ENCODE assay signal across 9 mouse cellular contexts in the genomic region with DNA sequence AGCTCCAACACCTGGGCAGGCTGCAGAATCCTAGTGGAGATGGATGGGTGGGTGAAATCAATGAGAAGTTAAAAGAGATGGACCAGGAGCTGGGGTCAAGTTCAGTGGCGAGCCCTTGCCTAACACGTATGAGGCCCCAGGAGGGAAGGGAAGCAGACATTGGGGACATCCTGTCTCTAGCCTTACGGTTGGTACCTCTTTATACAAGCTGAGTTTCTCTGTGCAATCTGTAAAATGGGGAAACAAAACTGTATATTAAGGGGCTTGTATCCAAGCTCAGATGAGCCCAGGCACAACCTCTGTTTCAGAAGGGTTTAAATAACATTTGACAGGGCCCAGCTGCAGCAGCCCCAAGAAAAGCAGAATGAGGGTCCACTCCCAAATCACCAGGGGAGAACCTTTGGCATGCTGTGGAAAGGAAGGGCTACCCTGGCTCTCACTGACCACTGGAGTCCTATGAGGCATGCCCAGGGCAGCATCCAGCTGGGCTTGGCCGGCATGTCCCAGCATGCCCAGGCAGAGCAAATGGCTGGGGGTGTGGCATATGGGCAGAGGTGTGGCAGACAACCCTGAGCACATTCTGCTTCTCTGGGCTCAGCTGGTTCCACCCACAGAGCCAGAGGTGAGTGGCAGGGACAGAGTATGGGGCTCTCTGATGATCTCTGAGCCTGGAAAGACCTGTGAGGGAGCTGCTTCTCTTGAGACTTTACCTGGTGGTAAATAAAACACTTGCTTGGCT.
DNase-seq lines count a peak whose midpoint lies in the region; ATAC-seq and TF ChIP-seq lines count a peak whose summit lies in the region.
"Had no signal": no experiment of that assay in that cellular context is flagged by ENCODE, and none has a peak within 500 bp of the region (broad histone marks: within the 10 kb centered on the region; RNA-seq: fewer than 3 reads in every experiment).

No protein-coding gene starts in this region.

- in situ Hi-C loops in Patski (cut with MboI; ENCODE audit: low pct_unique_long_range_greater_than_20kb) = no loop called here

- intact Hi-C loops in gastrocnemius, adult 2 months (cut with DNase I) = no loop called here
- intact Hi-C loops in gastrocnemius, postnatal 14 days (cut with DNase I; ENCODE audit: low total_unique reads) = no loop called here

- CTCF ChIA-PET in Patski (lab: Charles Lee) = interaction anchor here (1.1 to 1.2 kb wide), 3 partner anchors 9 to 82 kb away, joined by 3 to 4 read pairs (median 3); no protein-coding TSS in a partner anchor

- DNase-seq in gastrocnemius, adult 2 months = peak; percentile 52
- no peak for DNase-seq in gastrocnemius, postnatal 10 days
- DNase-seq in Patski (ENCODE audit: low read depth, low spot score) = no peak
- DNase-seq in large intestine, adult 2 months (ENCODE audit: low read depth, low spot score) = peak; percentile 54
- DNase-seq in gastrocnemius, postnatal 14 days = no peak
- DNase-seq in ovary, adult 18-20 months (ENCODE audit: low spot score) = no peak
- DNase-seq in gastrocnemius, postnatal 4 days (ENCODE audit: low spot score in 2 of 2) = no peak

- no peaks in the 10 kb centered on the region for H3K27me3 ChIP-seq in Patski
- H3K27me3 ChIP-seq: heart, embryonic 15.5 days had no signal

- no peak for TF ChIP-seq CTCF in gastrocnemius, adult 2 months (IDR thresholded peaks at IDR 0.05)
- TF ChIP-seq CTCF in Patski (IDR thresholded peaks at IDR 0.05) = no peak

- ATAC-seq in Patski = peak; percentile 20
- peak; percentile 72 for ATAC-seq in megakaryocyte-erythroid progenitor cell, adult 5-6 weeks (replicated peaks; ENCODE audit: low FRiP score, low TSS enrichment, poor library complexity, severe bottlenecking)

- POLR2A ChIA-PET in Patski (lab: Charles Lee) = no interaction called here

- H3K4me3 ChIP-seq in gastrocnemius, adult 2 months = no peak overlapping the region
- H3K4me3 ChIP-seq: heart, embryonic 15.5 days had no signal

- peak overlapping the region; percentile 35 for H3K27ac ChIP-seq in gastrocnemius, adult 2 months
- H3K27ac ChIP-seq: heart, embryonic 15.5 days had no signal

- WGBS in large intestine, adult 2 months = 72% methylated on average over 4 of the region's 4 CpGs

Comparison
In these comparisons a context has a peak if more than half of its experiments do, and no peak if none do; other contexts are left out.
1. DNase-seq: peak in gastrocnemius, adult 2 months (single experiment) and large intestine, adult 2 months (single experiment); none in gastrocnemius, postnatal 10 days (single experiment), Patski (single experiment), gastrocnemius, postnatal 14 days (single experiment), ovary, adult 18-20 months (single experiment) and gastrocnemius, postnatal 4 days (0 of 2).